Mouse (Mus musculus): Measurements from ENCODE around the gene Srsf3.
"Not testable (repeated sequence)": the region's sequence is repeated elsewhere in the genome, so short reads cannot be mapped to it uniquely, and the experiment has no call there.

The Srsf3 gene

DNA sequence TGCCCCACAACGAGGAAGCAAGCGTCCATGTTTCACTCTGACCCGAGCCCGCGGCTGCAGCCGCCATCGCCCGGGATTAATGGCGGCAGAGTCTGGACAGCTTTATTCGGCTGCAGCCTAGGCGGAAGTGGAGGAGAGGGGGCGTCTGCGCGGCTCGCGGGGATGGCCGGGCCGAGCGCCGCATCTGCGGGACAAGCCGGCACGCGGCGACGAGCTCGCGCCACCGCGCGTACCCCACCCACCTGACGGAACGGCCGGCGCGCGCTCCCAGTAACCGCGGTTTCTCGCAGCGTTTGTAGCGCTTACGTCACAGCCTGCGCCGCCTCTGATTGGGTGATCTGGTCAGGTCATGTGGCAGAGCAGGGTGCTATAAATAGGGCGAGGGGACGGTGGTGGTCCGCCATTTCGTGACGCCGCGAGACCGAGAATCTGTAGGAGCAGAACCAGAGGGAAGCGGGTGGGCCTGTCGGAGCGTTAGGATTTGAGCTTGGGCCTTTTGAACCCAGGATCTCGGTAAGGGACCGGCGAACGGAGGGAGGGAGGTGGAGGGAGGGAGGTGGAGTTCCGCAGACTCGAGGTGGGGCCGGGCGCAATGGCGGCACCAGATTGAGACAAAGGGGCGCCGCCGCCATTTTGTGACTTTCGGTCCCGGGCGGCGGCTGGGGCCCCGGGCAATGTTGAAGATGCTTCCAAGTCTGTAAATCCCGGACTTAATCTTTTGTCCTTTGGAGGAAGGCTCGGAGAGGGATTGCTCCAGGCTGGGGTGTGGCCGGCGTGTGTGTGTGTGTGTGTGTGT lies at the start of gene Srsf3:
TSS of gene Srsf3 (plus strand) at position 355 of the 796 bp plus-strand sequence.
- peak; percentile 99 for DNase-seq (ENCODE audit: low spot score in 2 of 2)

DNA sequence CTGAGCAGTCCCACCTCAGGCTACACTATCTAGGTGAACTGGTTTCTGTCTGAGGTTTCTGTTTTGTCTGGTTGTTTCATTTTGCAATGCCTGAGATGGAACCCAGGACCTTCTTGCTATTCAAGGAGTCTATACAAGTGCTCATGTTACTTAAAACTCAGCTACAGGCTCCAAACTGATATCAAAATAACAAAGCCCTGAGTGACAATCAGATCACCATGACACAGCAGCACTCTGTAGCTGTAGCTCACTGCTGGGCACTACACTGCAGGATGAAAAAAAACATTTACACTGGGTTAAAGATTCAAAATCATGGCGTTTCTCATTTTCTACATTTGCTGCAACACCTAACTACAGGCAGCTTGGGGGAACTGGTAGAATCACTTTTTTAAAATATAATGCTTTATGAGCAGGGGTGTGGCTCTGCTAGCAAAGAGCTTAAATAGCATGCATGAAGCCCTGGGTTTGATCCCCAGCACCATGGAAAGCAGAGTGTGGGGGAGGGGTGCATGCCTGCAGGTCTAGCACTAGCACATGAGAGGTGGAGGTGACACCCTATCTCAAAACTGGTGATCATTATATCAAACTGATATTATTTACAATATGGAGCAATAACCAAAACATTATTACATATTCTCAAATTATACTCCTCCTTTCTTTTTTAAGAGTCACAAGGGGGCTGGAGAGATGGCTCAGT lies 47.6 kb upstream of the Srsf3 start:
- DNase-seq (ENCODE audit: low spot score in 2 of 2) = no peak

DNA sequence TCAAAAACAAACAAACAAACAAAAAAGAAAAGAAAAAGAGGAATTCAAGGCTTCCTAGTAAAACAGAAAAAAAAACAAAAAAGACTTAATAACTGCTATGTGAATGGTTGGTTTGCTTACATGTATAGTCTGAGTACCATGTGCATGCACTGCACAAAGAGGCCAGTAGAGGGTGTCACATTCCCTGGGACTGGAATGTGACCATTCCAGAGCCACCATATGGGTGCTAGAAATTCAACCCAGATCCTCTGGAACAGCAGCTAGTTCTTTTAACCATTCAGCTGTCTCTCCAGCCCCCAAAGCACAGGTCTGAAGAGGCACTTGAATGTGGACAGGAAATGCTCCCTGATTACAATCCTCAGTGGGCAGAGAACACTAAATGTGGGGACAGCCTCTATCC lies 45.6 kb upstream of the Srsf3 start:
- DNase-seq (ENCODE audit: low spot score in 2 of 2) = no peak

DNA sequence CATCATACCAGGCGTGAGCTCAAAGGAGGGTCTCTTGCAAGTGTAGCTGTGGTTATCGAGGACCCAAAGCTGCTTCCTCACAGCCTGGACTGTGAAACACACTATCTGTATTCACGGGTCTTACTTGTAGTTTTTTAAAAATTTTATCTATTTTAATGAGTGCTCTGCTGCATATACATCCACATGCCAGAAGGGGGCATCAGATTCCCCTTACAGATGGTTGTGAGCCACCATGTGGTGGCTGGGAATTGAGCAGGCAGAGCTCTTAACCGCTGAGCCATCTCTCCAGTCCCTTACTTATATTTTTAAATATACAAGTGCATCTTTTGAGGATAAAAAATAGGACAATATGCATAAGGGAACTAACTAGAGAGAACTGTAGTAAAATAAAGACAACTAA lies 44.7 kb upstream of the Srsf3 start:
- no peak for DNase-seq (ENCODE audit: low spot score in 2 of 2)

DNA sequence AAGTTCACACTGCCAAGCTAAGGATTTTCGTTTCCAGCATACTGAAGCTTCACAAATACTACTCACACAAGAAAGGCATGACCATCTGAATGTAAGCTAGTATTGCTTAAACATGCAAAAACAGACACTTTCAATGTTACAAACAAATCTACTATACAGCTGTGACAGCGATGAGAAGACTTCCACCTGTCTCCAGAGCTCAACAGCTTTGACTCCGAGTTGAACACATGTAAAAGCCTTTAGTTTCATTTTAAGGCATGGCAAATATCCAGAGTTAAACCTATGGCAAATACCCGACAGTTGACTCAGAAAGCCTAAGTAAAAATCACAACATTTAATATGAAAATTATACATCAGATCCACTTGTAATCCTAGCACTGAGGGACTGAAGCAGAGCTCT lies 44.1 kb upstream of the Srsf3 start:
- DNase-seq (ENCODE audit: low spot score in 2 of 2) = no peak

DNA sequence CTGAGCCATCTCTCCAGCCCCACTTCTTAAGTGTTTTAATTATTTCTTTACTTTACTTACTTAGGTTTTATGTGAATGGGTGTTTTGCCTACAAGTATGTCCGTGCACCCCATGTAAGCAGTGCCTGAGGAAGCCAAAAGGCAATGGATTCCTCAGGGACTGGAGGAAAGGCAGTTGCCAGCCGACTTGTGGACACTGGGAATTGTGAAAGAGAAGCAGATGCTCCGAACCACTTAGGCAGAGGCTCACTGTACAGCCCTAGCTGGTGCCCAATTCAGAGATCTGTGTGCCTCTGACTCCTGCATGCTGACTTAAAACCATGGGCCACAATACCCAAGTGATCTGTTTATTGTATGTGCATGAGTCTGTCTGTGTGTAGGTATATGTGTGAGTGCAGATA lies 43.4 kb upstream of the Srsf3 start:
- no peak for DNase-seq (ENCODE audit: low spot score in 2 of 2)

DNA sequence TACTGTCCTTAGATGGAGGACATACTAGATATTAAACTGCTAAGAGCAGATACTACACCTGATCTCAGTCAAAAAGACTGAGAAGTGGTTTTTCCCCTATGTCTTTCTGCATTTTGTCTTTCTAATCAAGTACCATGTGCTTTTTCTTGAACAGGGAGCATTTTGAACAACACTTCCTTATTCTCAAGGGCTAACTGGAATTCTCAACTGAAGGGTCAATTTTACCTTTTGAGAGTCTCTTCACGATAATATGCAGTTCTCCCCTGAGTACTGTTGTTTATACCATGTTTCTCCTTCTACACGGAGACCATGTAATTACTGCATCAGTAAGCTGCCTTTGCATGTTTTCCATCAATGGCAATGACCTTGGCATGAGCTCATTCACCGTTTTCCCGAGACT lies 42.4 kb upstream of the Srsf3 start:
- no peak for DNase-seq (ENCODE audit: low spot score in 2 of 2)

DNA sequence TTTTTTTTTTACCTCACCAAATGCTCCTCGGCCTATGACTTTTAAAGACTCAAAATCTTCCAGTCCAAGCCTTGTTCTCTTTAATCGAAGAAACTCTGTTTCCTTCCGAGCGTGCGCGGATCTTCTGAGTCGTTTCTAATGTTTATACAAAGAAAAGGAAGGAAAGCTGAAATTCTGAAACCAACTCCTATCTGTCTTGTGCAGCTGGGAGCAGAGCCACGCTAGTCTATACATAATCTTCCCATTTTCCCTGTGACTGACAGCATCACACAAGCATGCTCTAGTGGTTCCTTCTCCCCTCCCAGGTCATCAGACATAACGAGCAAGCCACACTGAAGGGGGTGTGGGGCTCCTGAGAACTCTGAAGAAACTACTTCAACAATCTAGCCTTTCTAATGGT lies 41.1 kb upstream of the Srsf3 start:
- no peak for DNase-seq (ENCODE audit: low spot score in 2 of 2)

DNA sequence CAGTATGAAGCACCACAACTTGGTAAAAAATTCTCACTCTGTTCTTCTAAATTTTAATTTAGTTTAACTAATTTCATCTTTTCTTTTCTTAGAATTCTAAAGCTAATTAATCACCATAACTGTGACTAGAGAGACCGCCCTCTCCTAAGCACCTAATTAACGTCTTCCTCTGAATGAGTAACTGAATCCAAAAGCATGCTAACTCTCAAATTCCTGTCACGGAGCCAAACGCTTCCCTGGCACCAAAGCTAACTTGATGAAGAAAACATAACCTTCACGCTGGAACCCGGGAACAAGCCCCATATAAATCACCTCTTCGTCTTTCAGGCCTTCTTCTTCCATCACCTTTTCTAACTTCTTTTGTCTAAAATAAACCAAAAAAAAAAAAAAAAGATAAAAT lies 40.3 kb upstream of the Srsf3 start:
- DNase-seq (ENCODE audit: low spot score in 2 of 2) = peak; percentile 38 to 57

DNA sequence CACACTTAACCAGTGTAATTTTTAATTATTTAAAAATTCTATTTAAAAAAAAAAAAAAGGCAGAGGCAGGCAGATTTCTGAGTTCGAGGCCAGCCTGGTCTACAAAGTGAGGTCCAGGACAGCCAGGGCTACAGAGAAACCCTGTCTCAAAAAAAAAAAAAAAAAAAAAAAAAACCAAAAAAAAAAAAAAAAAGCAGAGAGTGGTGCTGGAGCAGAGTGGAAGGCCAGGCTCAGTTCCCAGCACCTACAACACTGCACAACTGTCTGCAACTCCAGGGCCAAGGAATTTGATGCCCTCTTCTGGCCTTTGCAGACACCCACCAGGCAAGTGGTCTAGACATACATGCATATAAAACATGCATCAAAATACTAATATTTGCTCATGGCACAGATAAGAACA lies 39.4 kb upstream of the Srsf3 start:
- not testable (repeated sequence) for DNase-seq (ENCODE audit: low spot score in 2 of 2)

DNA sequence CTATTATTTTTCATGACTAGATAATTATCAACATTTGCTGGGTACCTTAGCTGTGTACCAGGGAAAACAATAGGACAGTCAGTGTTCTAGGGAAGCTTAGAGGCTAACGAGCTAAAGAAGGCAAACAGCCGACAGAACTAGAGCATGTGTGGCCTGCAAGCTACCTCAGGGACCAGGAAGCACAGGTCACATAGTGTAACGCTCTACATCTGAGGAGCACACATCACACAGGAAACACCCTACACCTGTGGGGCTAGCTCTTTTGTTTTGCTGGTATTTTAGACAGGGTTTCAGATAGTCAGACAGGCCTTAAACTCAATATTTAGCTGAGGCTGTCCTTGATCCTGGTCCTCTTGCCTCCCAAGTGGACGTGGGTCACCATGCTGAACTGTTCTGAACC lies 37.8 kb upstream of the Srsf3 start:
- no peak for DNase-seq (ENCODE audit: low spot score in 2 of 2)

DNA sequence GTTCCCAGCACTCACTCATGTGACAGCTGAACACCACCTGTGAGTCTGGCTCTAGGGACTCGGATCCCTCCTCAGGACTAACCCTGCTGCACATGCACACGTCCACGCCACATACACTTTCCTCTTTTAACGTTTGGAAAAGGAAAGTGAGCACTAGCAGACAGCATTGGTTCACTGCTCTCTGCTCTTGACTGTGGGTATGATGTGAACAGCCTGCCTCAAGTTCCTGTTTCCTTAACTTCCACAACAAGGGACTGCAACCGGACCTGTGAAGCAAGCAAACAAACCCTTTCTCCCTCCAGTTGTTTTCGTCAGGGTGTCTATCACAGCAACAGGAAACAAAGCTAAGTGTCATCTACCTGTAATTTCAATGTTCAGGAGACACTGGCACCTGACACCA lies 32.0 kb upstream of the Srsf3 start:
- DNase-seq (ENCODE audit: low spot score in 2 of 2) = no peak

DNA sequence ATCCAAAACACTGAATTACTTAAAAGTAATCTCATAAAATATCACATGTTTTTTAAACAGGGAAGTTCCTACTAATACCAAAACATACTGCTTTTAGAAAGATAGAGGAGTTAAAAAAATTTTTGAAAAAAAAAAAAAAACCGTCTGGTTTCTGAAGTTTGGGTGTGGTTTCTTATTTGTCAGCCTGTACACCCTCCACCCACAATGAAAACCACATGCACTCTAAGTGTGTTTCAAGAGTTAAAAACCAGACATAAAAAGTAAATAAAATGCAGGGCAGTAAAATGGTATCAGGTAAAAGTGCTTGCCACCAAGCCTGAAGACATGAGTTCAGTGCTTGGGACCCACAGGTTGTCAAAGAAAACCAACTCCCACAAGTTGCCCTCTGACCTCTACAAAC lies 28.7 kb upstream of the Srsf3 start:
- no peak for DNase-seq (ENCODE audit: low spot score in 2 of 2)

DNA sequence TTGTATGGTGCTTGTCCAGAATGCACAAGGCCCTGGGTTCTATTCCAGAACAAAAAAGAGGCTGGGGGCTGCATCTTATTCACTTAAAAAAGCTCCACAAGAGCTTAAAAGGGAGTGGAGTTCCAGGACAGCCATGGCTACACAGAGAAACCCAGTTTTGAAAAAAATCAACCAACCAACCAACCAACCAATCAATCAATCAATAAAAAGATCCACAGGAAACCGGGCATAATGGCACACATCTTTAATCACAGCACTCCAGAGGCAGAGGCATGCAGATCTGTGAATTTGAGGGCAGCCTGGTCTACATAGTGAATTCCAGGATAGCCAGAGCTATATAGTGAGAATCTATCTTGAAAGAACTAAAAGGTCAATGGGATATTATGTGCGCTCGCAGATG lies 27.4 kb upstream of the Srsf3 start:
- no peak for DNase-seq (ENCODE audit: low spot score in 2 of 2)

DNA sequence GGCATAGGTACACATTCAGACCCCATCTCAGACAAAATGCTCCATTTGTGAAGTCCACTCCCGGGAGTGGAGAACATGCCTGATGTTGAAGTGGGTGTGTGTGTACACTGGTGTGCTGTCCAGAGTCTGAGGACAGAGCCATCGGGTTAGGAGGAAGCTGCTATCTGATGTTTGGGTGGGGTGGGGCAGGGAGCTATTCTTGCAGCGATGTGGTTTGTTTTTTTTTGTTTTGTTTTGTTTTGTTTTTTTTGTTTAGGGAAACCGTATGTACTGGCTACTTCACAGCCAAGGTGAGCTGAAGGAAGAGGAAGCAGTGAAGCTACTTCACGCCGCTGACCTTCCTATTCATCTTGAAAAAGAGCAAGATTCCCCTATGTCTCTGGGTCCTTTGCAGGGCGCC lies 25.6 kb upstream of the Srsf3 start:
- DNase-seq (ENCODE audit: low spot score in 2 of 2) = no peak

DNA sequence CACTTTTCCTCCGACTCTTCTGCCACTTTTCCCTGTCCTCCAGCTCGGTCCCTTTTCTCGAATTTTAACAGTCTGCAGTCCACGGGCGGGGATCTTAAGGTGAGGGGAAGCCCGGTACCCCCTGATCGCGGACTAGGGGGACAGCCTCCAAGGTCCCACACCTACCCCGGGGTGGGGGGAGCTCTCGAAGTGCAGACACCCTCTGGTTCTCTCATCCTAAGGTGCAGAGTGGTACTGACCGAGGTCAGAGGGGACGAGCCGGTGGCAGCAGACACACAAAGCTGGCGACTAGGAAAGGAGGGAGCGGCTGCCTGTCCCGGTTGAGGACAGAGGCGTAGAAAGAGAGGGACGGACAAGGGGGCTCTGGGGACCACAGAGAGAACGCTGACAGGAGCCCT lies 25.2 kb upstream of the Srsf3 start:
- peak in 1 of 2 experiments; percentile 17 for DNase-seq (ENCODE audit: low spot score in 2 of 2)

DNA sequence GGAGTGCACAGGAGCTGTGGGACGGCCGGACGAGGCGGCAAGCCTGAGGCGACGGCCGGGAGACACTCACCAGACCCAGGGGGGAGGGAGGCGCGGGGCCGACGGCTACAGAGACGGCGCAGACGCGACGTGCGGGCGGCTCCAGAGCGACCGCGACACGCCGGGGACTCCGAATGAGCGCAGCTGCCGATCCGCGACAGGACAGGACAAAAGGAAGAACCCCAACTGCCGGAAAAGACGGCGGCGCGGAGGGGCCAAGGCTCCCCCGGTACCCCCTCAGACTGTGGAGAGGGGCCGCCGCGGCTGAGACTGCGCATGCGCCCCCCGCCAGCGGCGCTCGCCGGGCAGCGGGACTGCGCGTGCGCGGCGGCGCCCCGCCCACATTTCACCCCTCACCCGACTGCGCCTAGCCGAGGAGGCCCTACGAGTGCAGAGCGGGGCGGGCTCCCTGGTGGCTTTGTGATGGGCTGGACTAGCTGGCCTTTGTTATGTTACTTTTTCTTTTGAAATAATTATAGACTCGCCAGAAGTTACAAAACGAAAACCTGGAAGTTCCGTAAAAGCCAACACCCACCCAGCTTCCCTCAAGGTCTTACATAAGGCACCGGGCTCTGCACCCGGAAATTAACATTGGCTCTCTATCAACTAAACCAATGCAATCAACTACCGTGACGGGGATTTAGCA lies 24.6 kb upstream of the Srsf3 start, which contains the start of gene Stk38:
TSS of gene Stk38 (minus strand) at position 355 of the 685 bp plus-strand sequence.
- peak; percentile 81 to 89 for DNase-seq (ENCODE audit: low spot score in 2 of 2)

DNA sequence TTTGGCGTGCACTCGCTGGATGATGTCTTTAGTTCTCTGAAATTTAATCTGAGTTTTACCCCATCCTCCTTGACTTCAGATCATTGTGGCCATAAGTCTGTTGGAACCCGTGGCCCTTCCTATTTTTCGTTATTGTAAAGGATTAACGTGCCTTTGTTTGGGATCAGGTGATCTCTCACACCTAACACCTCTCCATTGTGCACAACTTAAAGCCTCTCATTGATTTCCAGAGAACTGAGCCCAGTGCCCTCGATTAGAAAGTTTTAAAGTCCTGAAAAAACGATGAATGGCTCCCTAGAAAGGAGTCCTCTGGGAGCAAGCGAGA lies 24.1 kb upstream of the Srsf3 start:
- no peak for DNase-seq (ENCODE audit: low spot score in 2 of 2)

DNA sequence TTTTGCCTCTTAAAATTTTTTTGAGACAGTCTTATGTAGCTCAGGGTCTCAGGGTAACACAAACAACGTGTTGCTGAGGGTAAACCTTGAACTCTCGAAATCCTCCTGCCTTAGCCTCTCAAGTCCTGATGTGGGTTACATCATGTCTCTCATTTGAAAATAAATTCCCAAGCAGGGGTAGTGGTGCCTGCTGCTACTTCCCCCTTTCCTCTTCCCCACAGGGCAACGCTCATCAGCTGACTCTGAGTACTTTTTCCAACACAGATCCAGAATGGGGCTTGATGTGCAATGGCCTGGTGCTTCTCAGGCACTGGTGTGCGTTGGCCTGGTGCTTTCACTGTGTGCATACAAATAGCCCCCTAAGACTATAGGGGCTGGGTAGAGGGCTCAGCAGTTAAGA lies 23.2 kb upstream of the Srsf3 start:
- no peak for DNase-seq (ENCODE audit: low spot score in 2 of 2)

DNA sequence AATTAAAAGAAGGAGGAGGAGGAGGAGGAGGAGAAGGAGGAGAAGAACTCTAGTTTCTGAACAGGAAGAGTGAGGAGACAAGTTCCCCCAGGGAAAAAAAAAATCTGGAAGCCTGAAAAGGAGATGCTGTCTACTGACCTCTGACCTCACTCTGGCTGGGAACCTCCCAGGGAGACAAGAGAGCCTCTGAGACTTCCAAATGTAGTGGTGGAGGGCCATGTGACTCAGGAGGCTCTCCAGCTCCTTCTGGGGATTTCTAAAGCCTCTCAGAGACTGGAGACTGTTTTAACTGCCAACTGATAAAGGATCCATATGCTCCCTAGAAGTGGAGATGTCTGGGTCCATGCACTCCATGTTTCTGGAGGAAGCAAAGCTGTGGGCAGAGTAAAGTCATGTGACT lies 18.2 kb upstream of the Srsf3 start:
- DNase-seq (ENCODE audit: low spot score in 2 of 2) = no peak

DNA sequence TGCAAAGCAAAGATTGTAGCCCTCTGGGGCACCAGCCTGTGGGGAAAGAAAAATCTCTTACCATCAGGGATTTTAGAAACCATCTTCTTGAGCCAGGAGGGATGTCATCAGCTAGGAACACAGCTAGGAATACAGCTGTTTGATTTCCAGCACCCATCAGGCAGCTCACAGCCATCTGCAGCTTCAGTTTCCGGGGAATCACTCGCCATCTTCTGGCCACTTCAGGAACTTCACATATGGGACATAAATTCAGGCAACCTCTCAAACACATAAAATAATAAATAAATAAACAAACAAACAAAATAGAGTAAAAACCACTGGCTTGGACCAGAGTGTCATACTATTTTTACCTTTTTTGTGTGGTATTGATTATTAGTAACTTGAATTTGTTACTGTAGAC lies 16.8 kb upstream of the Srsf3 start:
- DNase-seq (ENCODE audit: low spot score in 2 of 2) = no peak

DNA sequence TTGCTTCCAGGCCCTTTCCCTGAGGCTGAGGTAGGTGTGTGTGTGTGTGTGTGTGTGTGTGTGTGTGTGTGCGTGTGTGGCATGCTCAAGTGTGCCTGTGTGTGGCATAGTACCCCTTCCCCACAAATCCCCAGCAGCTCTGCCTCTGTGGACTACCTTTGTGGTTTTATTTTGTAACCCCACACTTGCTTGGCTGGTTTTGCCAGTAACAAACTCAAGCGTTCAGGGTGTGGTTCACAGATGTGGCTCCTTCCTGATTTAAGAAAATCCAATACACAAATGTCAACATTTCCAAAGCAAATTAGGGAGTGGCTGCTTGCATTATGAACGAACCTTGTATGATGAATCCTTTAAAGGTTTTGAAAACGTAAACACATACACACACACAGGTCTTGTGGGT lies 15.7 kb upstream of the Srsf3 start:
- no peak for DNase-seq (ENCODE audit: low spot score in 2 of 2)
